Mouse (Mus musculus) ovary, postnatal 36 days (tissue): ENCODE results near the gene Rpl41.

ENCODE experiments used
- DNase-seq: peaks from one replicate; pipeline ENCODE4 v3.0.0; 2022; ENCODE audit warnings: low spot score, mixed read lengths

Rpl41 gene

DNA sequence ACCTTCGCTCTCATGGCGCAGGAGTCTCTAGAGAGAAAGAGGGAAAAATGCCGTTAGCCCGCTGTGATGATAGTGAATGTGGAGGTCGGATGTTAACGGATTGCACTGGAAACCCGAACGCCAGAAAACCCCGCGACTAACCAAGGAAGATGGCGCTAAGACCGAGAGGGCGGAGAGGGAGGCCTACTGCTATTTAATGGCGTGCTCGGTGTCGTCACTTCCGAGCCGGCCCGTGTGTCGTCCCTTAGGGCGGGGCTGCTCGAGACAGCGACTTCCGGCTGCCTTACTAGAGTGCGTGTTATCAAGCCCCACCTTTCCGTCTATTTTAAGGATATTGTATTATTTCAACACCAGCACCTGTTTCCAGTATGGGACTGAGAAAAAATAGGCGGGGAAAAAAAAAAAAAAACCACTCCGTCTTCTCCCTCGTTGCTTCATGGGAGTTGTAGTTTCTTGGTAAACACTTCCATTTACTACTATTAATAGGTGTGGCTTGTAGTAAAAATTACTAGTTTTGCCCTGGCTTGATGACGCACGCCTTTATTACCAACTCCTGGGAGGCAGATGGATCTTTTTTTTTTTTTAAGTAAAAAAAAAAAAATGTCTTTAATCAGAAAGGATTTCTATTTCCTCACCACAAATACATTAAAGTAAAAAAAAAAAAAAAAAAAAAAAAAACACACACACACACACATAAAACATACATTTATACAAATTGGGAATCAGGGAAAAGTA lies at the start of gene Rpl41:
Rpl41 (minus strand) TSS at position 359 of the 735 bp plus-strand sequence.
- DNase-seq: peak; percentile 89

DNA sequence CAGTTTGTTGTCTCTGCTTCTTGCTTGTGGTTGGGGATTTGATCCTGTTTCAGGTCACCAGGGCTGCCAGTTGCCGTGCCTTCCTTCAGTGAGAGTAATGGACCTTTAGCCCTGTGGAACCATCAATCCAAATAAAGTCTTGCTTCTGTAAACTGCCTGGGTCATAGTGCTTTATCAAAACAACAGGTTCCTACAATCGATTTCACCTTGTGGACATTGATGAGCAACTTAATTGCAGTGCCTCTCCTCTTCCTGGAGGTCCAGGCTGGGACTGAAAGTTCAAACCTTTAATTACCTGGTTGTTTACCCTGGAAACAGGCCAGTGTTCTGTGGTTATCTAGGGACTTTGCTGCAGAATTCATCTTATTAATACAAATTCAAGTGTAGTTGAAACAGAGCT lies 49.4 kb upstream of the Rpl41 start:
- DNase-seq: no peak

DNA sequence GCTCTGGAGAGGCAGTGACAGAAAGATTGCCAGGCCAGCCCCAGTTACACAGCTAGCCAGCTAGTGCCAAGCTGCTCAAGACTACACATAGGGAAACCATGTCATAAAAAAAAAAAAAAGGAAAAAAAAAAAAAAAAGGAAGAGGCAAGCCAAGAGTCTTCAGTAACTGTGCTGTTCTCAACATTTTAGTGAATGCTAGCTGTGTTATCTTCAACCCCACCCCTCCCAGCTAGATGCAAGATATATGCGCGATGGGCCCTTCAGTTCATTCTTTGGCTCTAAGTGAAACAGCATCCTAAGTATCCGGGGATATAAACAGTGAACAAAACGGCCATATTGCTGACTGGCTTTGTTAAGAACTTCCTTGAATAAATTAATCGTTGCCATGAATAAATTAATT lies 43.7 kb upstream of the Rpl41 start:
- DNase-seq: no peak

DNA sequence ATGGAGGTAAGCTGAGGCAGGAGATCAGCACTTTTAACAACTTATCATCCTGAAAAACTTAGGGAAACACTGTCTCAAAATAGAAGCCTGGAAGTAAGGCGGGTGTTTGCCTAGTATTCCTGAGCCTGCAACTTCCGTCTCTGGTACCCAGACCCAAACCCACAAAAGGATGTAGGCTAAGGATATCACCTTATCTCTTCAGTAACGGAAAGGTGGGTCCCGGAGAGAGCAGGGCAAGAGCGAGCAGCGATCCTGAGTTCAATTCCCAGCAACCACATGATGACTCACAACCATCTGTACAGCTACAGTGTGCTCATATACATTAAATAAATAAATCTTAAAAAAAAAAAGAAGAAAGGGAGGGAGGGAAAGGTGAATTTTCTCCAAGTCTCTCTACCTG lies 42.3 kb upstream of the Rpl41 start:
- no peak for DNase-seq

DNA sequence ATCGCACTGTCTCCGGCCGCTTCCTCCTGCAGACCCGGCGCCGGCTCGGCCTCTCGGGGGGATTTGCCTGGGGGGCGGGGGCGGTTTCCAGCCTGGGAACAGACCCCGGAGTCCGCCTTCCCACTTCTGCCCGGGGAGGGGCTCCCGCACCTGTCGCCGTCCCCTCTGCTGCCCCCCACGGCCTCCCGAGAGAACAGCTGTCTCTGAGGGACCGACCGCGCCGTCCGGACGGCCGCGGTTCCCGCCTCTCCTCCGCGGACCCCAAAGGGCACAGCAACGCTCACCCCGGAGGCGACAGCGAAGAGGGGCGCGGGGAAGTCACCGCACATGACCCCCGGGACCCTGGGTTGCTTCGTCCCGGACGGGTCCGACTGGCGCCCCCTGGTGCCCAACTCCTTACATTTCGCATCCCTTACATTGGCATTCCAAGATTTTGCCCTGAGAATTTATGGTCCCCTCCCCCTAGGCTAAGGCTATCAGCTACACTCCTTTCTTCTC lies 41.1 kb upstream of the Rpl41 start:
- DNase-seq: peak; percentile 68

DNA sequence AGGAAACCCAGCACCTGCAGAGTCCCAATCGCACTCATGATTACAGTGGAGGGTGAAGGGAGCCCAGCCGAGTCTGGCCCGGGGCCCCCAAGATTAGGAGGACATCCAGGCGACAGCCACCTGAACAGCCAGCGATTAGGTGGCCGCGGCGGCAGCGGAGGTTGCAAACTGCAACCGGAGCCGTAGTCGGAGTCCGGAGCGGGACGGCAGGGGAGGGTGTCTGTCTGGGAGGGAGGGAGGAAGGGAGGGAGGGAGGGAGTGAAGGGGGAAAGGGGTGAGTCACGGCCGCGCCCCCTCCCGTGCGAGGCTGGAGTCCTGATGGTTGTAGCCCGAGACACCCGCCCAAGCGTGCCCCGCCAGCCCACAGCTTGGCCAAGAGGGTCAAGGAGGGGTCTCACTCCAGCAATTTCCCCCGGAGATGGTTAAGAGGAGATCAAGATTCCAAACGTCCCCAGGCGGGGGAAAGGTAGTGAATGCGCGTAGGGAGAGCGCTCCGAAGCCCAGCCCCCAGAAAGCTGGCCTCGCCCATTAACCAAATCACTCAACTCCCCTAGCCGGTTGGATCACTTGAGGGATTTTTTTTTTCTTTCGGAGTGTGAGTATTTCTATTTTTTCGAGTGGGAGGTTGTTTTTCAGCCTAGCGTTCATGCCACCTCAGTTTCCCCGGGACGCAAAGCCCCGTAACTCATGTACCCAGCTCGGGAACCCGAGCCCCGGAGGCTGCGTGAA lies 40.5 kb upstream of the Rpl41 start, which contains the start of gene Erbb3:
Erbb3 (minus strand) TSS at position 189 of the 729 bp plus-strand sequence.
- DNase-seq: peak; percentile 48

DNA sequence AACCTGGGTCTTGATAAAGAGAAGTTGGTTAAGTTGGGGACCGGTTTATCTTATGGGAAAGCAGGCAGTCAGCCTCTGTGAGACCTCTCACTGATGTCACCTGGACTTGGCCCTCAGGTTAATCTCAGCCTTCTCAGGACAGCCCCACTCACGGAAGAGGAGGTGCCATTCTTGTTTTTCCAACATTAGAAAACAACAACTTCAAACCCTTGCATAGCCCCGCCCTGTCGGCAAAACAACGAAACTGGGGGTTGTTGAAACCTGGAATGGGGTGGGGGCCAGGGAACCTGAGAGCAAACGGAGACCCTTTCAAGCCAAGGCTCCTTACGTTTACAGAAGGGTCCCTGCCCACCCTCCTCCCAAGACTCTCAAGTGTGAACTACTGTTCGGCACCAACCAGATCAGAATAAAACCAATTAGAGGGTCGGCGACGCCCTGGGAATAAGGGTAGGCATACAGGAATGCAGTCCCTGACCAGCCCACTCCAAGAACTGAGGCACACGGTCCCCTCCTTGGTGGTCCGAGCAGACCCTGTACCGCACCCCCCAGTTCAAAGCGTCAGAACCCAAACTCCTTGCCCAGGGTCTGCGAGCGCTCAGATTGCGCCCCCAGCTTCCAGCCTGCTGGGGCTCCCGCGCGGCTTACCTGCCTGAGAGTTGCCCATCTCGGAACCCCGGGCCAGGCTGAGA lies 39.8 kb upstream of the Rpl41 start:
- DNase-seq: no peak

DNA sequence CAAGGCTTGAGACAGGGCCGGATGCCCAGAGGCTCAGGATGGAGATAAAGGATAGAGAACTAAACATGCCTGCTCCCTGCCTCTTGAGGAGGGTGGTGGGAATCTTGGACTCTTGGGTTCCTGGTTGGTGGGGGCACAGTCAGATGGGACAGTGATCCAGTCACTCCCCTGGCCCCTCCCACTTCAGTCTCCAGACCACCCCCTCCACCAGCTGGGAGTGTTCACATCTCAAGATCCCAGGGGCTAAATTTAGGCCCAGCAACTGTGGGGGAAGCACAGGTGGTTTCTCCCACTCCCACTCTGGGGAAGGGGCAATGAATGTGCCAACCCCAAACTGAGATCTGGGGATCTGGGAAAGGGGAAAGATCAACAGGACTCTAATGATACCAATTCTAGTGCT lies 39.0 kb upstream of the Rpl41 start:
- no peak for DNase-seq

DNA sequence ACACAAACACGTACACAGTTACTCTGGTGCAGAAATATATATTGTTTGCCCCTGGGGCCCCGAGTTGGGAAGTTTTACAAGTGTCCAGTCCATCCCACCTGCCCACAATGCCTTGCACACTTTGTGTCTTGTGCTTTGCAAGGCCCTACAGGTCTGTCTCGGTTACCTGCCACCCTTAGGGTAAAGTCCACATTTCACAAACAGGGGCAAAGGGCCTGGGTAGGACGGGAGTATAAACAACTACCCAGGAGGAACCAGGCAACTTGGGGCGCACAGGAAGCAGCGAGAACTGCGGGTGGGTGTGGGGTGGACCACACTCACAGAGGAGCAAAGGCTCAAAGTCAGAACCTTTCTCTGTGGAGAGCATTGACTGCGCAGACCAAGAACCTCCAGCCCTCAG lies 38.6 kb upstream of the Rpl41 start:
- DNase-seq: no peak

DNA sequence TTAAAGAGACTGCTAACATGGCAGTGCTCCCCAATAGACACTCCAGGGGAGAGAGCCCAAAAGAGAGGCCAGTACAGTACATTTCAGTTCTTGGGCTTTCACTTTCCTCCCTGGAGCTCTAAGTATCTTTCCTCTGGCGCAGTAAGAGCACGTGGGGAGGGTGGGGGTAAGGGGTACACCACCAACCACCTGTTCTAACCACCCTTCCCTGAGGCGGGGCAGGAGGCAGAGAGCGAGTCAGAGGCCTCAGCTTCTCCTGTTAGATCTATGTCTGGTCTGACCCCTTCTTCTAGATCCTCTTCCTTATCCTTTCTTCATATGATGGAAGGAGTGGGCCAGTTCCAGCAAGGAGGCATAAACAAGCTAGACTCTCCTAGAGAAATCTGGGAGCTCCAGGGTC lies 38.0 kb upstream of the Rpl41 start:
- DNase-seq: no peak

DNA sequence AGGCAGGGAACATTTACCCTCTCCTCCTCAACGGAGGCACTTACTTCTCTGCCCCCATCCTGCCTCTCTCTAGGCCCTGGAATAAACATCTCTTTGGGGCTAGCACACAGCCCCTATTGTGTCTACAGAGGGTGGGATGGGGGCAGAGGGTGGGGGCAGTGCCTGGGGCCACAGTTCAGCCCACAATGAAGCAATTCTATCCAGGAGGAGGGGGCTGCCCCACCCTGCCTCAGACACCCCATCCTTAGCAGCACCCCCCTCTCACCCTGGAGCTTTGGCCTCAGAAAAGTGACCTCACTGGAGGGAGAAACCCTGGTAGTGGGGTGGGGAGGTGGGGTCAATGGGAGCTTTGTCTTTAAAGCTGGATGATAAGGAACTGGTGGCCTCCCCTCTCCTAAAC lies 37.4 kb upstream of the Rpl41 start:
- DNase-seq: no peak

DNA sequence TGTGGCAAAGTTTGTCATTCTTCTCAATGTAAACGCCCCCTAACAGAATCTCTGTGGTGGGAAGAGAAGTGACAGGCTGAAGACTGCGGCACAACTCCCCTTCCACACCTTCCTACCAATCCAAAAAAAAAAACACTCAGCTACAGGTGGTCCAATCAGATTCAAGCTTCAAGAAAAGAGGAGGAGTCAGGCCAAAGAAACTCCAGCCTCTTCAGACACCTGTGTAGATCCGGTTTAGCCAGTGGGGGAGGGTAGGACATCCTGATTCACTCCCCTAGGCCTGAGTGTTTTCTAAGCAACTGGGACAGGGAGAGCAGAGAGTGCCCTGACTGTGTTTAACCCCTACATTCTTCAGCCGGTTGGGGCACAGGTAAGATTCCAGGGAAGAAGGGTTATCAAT lies 35.3 kb upstream of the Rpl41 start:
- DNase-seq: no peak

DNA sequence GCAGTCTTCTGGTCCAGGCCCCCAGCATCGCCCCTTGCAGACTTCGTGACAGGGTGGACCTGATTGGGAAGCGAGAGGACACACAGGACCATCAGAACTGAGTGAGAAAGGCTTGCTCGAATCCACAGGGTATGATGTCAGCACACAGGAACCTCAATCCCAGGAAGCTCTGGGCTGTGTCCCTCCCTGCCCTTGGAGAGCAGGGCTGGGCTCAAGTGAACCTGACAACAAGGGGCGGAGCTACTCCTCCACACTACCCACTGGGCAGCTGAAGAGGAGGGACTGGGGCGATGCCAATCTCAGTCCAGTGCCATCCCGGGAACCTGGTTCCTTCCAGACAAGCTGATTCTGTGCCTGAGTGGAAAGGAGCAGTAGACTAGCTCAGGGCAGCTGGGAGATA lies 34.5 kb upstream of the Rpl41 start:
- DNase-seq: peak; percentile 65

DNA sequence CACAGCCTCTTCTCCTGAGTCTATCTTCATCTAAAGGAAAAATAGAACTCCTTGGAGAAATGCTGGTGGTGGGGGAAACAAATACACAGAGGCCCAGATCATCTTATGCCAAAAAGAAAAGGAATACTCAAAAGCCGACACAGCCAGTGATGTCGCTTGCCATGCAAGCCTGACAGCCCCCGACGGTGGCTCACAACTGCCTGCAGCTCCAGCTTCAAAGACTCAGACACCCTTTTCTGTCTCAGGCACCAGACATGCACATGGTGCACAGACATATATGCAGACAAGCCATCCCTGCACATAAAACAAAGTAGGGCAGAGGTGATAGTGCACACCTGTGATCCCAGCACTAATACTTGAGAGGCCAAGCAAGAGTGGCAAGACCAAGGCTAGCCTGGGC lies 30.6 kb upstream of the Rpl41 start:
- DNase-seq: no peak

DNA sequence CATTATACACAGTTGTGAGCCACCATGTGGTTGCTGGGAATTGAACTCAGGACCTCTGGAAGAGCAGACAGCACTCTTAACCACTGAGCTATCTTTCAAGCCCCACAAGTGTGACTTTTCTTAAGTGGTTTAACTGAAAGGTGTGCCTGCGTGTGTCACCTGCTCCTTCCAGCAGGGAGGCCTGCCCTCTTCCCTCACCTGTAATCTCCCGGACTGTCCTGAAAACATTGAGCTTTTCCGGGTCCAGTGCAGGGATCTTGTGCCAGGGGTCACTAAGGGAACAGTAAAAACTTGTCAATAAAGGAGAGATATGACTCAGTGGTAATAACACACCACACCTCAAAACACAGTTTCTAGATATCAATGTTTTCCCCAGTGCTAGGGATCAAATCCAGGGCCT lies 30.2 kb upstream of the Rpl41 start:
- DNase-seq: no peak

DNA sequence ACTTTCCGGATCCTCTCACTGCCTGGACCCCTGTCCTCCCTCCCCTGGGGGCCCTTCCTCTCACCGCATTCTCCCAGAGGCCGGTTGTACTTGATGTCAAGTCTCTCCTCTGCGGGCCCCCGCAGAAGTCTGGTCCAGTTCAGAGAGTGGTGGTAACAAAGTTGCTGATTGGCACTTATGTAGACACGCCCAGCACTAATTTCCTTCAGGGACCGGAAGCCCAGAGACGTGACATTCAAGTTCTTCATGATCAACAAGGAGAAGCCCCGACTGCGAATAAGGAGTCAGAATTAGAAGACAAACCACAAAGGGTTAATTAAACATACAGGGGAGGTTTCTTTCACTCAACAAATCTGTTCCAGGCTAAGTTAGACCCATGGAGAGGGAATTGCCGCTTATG lies 29.2 kb upstream of the Rpl41 start:
- no peak for DNase-seq

DNA sequence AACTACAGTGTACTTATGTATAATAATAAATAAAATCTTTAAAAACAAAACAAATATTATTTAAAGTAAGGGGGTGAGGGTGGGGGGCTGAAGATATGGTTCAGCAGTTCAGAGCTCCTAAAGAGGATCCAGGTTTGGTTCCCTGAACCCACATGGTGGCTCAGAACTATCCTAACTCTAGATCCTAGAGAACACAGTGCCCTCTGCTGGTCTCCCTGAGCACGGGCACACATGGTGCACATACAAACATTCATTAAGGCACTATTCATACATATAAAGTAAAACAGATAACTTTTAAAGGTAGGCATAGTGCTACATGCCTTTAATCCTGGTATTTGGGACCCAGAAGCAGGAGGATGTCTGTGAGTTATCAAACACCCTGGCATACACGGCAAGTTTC lies 26.0 kb upstream of the Rpl41 start:
- no peak for DNase-seq

DNA sequence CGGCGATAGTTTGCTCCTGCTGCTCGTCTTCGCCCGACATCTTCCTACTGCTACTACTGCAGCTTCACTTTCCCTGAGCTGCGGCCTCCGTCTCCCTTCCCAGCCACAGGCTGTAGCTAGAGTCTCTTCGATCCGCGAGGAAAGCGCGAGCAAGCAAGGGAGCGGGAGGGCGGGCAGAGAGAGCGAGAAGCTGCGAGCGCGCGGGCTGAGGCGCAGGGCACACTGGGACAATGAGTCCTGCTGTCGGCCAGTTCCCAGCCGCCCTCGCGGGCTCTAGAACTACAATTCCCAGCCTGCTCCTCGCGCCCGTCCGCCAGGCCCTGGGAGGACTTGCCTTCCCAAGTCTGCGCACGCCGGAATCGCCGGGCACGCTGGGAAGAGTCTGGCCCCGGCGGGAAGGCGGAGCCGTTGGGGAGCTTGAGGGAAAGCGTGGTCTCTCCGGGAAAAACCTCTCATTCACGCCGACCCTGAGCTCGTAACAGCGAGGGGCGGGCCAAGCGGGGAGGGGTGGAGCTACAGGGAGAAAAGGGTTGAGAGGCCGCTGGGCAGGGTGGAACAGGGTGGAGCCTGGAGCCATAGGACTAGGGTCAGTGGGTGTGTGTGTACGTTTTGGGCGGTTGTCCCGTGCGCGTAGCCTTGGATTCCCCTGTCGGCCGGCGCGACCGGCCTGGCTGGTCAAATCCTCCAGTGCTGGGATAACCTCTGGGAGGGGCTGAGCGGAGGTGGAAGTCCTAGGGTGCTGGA lies 16.9 kb upstream of the Rpl41 start, which contains the start of gene Pa2g4:
Pa2g4 (minus strand) TSS at position 200 of the 744 bp plus-strand sequence.
- DNase-seq: peak; percentile 99

DNA sequence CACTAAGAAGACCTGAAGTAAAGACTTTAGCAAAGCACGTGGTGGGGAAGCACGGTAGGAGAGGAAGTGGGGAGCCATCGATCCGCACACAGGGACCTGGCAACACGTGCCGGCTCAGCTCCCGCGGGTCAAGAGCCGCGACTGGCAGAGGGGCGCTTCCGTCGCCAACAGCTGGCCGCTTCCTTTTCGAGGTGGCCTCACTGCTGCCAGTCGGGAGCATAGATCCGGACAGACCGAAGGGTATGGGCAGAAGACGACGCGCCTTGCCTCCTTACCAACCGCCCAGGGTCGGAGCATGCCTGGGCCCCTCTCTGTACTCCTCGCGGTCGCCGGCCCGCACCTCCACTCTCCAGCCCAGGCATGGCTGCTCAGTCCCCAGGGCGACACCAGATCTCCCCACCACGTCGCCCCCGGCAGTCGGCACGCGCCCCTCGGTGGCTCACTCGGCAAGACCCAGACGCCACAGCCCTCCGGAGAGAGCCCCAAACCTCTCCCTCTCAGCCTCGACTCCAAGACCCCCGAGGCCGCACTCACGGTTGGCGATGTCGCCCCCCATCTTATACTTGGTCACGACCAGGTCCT lies 16.2 kb upstream of the Rpl41 start:
- no peak for DNase-seq

DNA sequence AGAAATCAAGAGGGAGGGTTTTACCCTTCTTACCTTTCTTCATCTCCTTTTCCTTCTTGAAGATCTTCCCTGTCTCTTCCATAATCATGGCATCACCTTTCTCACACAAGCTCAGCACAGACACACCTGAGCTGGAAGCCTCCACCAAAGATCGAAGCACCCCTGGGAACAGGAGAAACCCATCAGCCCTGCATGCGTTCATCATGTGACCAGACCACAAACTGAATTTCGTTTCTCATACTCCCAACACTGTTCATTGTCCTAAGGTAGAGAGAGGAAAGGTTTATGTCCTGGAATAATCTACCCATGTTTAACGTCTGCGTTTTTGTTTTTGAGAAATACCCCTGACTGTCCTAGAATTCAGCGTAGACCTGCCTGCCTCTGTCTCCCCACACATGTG lies 14.4 kb upstream of the Rpl41 start:
- DNase-seq: no peak

DNA sequence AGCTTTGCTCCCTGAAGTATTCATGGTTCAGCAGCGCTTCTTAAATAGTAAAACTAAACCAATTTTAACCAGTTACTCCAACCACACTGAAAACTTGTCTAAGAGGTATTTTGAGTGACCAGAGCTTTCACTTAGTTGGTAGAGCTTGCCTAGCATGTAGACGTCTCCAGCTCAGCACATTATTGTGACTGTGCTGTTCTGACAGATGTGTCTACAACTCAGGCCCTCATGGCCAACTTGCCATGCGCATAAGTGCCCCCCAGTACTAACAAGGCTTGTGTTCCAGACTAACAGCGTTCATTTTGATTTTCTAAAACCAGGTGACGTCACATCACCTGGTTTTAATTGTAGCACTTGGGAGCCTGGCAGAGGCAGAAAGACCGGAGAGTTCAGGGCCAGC lies 7.9 kb upstream of the Rpl41 start:
- no peak for DNase-seq

DNA sequence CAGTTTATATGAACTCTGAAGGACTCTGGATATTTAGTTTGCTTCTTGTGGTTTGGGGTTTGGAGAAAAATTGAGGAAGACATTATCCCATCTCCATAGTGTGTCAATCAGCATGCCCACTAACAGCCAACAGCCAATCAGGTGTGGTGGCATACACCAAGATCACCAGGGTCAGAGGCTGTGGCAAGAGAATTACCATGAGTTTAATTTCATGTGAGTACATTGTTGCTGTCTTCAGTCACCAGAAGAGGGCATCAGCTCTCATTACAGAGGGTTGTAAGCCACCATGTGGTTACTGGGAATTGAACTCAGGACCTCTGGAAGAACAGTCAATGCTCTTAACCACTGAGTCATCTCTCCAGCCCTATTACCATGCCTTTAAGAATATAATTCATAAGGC lies 7.2 kb upstream of the Rpl41 start:
- DNase-seq: no peak
